Comparison of ENCODE assay signal across 8 mouse cellular contexts in genomic region chr3:88774939-88775841, GRCm38 (mm10). TPM values are rescaled to one million over a fixed set of nuclear protein-coding genes. Genes with fewer than 3 reads are reported as not detected.
A peak's percentile ranks its signal among the peaks of the same experiment; 100 is the strongest.
DNase-seq lines count a peak whose midpoint lies in the region; ATAC-seq and TF ChIP-seq lines count a peak whose summit lies in the region.
"Not testable (repeated sequence)": the region's sequence is repeated elsewhere in the genome, so short reads cannot be mapped to it uniquely, and the experiment has no call there.

TSS of gene Syt11 (minus strand) at chr3:88775164.

- H3K9ac ChIP-seq in neural tube, embryonic 15.5 days (replicated peaks) = not testable (repeated sequence)

- peak; percentile 33 for ATAC-seq in neural tube, embryonic 15.5 days (ENCODE audit: low FRiP score)

- not testable (repeated sequence) for H3K4me1 ChIP-seq in neural tube, embryonic 15.5 days

- H3K36me3 ChIP-seq in neural tube, embryonic 15.5 days = not testable (repeated sequence)

- not testable (repeated sequence) for H3K27me3 ChIP-seq in neural tube, embryonic 15.5 days (replicated peaks)

- not testable (repeated sequence) for H3K9me3 ChIP-seq in neural tube, embryonic 15.5 days (replicated peaks)

- TF ChIP-seq CTCF in gastrocnemius, adult 2 months (IDR thresholded peaks at IDR 0.05) = not testable (repeated sequence)

- 4% methylated on average over 39 of the region's 51 CpGs for WGBS in neural tube, embryonic 15.5 days

- peak within 1 kb of the TSS; percentile 77 for H3K27ac ChIP-seq in gastrocnemius, adult 2 months
- peak within 1 kb of the TSS; percentile 80 for H3K27ac ChIP-seq in neural tube, embryonic 15.5 days (replicated peaks)

- peak within 1 kb of the TSS; percentile 75 for H3K4me3 ChIP-seq in gastrocnemius, adult 2 months
- H3K4me3 ChIP-seq in neural tube, embryonic 15.5 days (replicated peaks) = peak within 1 kb of the TSS; percentile 38

- intact Hi-C loops in gastrocnemius, adult 2 months (cut with DNase I) = not testable (repeated sequence)

- peak within 1 kb of the TSS; percentile 51 for H3K4me2 ChIP-seq in neural tube, embryonic 15.5 days

- peak; percentile 36 for DNase-seq in T-cell, adult 2 months (ENCODE audit: low spot score)
- peak; percentile 27 for DNase-seq in embryo, embryonic 10 days (ENCODE audit: low spot score)
- peak; percentile 33 for DNase-seq in gastrocnemius, adult 2 months
- peak; percentile 74 for DNase-seq in induced T-regulatory cell, adult 2 months (ENCODE audit: low read depth)
- DNase-seq in left cerebral cortex, adult 8-10 months (ENCODE audit: low spot score in 2 of 2) = not testable (repeated sequence)
- peak; percentile 20 for DNase-seq in lung, postnatal 36 days
- peak; percentile 21 for DNase-seq in urinary bladder, postnatal 25 days (ENCODE audit: low spot score)

RNA-seq across cellular contexts. Expression of gene Syt11, which starts in this region (rescaled TPM):
- total RNA-seq in gastrocnemius, adult 2 months (2021) = 1 to 10 TPM; 2.7 to 5.2 TPM
- total RNA-seq in left cerebral cortex, adult 8-10 months (2022) = 100 to 1,000 TPM; 529 to 574 (median 545) TPM
- 207 and 237 TPM in 2 replicates for polyA plus RNA-seq in neural tube, embryonic 15.5 days (2015; fragmentation: Nextera tagmentation; extraction: Ambion mirVana)

Comparison
In these comparisons a context has a peak if more than half of its experiments do, and no peak if none do; other contexts are left out.
1. RNA of gene Syt11 (total RNA-seq): 529 to 574 TPM in left cerebral cortex, adult 8-10 months; 2.7 to 5.2 TPM in gastrocnemius, adult 2 months; every median in the first group is over 10 times any median in the second.